Mouse (Mus musculus) stomach, embryonic 16.5 days (tissue): ENCODE measurements around the gene Togaram2. TPM values are rescaled to one million over a fixed set of nuclear protein-coding genes. Genes with fewer than 3 reads are reported as not detected.

Experiments used
- ATAC-seq: fragments of 200-750 bp; cut with Nextera tagmentation; 2 replicates; pipeline ENCODE4 v1.8.0; 2017; ENCODE audit warnings: moderate number of reproducible peaks, moderate TSS enrichment; ENCODE audit not compliant: insufficient read depth, low FRiP score
- H3K27ac ChIP-seq: fragments of 300-500 bp; sonication (generic); 2 replicates; pipeline ENCODE4 v1.5.1; 2014; ENCODE audit warnings: low read length
- H3K27me3 ChIP-seq: fragments of 300-500 bp; sonication (generic); 2 replicates; pipeline ENCODE4 v1.6.1; 2014; ENCODE audit warnings: low read length, control low read depth, mixed read lengths; ENCODE audit not compliant: control insufficient read depth, insufficient read depth
- H3K36me3 ChIP-seq: fragments of 300-500 bp; sonication (generic); 2 replicates; pipeline ENCODE4 v1.6.1; 2014; ENCODE audit warnings: low read length; ENCODE audit not compliant: control insufficient read depth, insufficient read depth
- H3K4me1 ChIP-seq: fragments of 300-500 bp; sonication (generic); 2 replicates; pipeline ENCODE4 v1.6.1; 2014; ENCODE audit warnings: low read length, control low read depth, mixed read lengths; ENCODE audit not compliant: control insufficient read depth, insufficient read depth
- H3K4me2 ChIP-seq: fragments of 300-500 bp; sonication (generic); 2 replicates; pipeline ENCODE4 v1.6.1; 2014; ENCODE audit warnings: low read depth, low read length, mixed read lengths
- H3K4me3 ChIP-seq: fragments of 300-500 bp; sonication (generic); replicated peaks from 2 replicates; pipeline ENCODE4 v1.5.1; 2014; ENCODE audit warnings: mild to moderate bottlenecking, low read length
- H3K9ac ChIP-seq: fragments of 300-500 bp; sonication (generic); 2 replicates; pipeline ENCODE4 v1.6.1; 2014; ENCODE audit warnings: low read length
- H3K9me3 ChIP-seq: fragments of 300-500 bp; sonication (generic); replicated peaks from 2 replicates; pipeline ENCODE4 v1.6.1; 2016; ENCODE audit warnings: low read length, control low read depth; ENCODE audit not compliant: control insufficient read depth
- WGBS: fragments of 180-500 bp; shearing (Covaris S2); extraction: QIAGEN DNeasy Blood & Tissue Kit; methylation state at CpG from one replicate; pipeline ENCODE4 v1.1.7; 2014; 5-methylcytosine and 5-hydroxymethylcytosine counted together
- polyA plus RNA-seq: library from polyadenylated mRNA; unstranded; fragments of >200 nt; fragmentation: Nextera tagmentation; extraction: Ambion mirVana; gene quantifications from 2 replicates; pipeline ENCODE4 v1.2.1, GENCODE M21; 2015

The Togaram2 gene
- polyA plus RNA-seq, 1 experiment from 2014 or later = 0.75 TPM

DNA sequence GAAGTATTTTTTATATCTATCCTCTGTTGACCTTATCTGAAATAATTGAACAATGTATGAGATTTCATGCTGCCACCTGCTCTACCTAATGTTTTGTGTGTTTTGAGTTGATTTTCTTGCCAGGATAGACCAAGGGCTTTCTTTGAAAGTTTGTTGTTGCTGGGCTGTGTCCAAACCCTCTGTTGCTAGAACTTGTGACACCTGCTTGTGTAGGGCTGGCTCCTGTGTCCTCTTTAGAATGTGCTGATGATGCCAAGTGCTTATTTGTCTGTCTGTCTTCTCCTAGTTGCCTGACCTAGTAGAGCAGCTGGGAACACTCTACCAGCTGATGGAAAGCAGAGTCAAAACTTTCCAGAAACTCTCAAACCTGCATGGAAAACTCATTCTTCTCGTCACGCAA, 20.6 kb upstream of the Togaram2 start:
- Histone ChIP-seq H3K27me3 (no peaks in the 10 kb centered on the region), H3K27ac (peak overlapping the region; percentile 66; the same call in 1 of the 2 replicates), H3K9ac (no peak overlapping the region), H3K4me3 (no peak overlapping the region), H3K36me3 (peaks cover 19% of the 10 kb centered on the region; the same call in 1 of the 2 replicates), H3K4me2 (no peak overlapping the region), H3K4me1 (no peaks in the 10 kb centered on the region), H3K9me3 (no peaks in the 10 kb centered on the region)
- 79% methylated on average over 2 of the region's 2 CpGs for WGBS
- ATAC-seq = no peak

DNA sequence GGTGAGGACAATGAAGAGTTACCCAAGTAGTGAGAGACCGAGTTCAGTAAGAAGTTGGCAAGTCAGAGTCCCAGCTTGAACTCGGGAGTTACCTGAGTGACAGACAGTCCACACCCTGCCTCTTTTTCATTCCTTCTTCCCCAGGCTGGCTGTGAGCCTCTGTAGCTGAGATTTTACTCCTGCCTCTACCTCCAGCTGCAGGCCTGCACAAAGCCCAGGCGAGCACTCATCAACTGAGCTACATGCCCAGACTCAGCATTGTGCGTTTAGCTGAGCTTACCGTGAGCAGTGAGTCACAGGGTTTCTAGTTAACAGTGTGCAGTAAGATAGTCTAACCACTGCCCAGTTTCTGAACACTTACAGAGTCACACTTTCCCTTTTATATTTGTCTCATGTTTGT, 20.1 kb upstream of the Togaram2 start:
- Histone ChIP-seq H3K27me3 (no peaks in the 10 kb centered on the region), H3K4me3 (no peak overlapping the region), H3K4me2 (no peak overlapping the region), H3K9ac (no peak overlapping the region), H3K9me3 (no peaks in the 10 kb centered on the region), H3K36me3 (peaks cover 20% of the 10 kb centered on the region; the same call in 1 of the 2 replicates), H3K4me1 (no peaks in the 10 kb centered on the region), H3K27ac (peak overlapping the region; percentile 66; the same call in 1 of the 2 replicates)
- WGBS = 76% methylated on average over 5 of the region's 5 CpGs
- peak; percentile 44; the same call in 1 of the 2 replicates for ATAC-seq

DNA sequence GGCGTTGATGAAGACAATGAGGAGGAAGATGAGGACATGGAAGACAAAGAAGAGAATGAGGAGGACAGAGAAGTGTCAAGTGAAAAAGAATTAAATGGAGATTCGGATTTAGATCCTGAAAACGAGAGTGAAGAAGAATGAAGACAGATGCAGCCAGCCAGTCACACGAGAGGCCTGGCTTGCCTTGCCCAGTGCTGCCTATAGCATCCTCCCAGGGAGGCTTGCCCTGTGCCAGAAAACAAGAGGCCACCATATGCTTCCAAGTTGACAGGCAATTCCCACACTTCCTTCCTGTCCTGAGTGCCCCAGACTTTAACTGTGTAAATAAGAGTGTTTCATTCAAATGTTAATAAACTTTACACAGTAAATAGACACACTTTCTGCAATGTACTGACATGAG, 15.5 kb upstream of the Togaram2 start:
- no peak overlapping the region for H3K9ac ChIP-seq
- no peaks in the 10 kb centered on the region for H3K27me3 ChIP-seq
- WGBS = 79% methylated on average over 4 of the region's 4 CpGs
- H3K4me1 ChIP-seq = no peaks in the 10 kb centered on the region
- H3K9me3 ChIP-seq = no peaks in the 10 kb centered on the region
- ATAC-seq = no peak
- no peak overlapping the region for H3K27ac ChIP-seq
- H3K36me3 ChIP-seq = peaks cover 9% of the 10 kb centered on the region; the same call in 1 of the 2 replicates
- H3K4me3 ChIP-seq = no peak overlapping the region
- no peak overlapping the region for H3K4me2 ChIP-seq

DNA sequence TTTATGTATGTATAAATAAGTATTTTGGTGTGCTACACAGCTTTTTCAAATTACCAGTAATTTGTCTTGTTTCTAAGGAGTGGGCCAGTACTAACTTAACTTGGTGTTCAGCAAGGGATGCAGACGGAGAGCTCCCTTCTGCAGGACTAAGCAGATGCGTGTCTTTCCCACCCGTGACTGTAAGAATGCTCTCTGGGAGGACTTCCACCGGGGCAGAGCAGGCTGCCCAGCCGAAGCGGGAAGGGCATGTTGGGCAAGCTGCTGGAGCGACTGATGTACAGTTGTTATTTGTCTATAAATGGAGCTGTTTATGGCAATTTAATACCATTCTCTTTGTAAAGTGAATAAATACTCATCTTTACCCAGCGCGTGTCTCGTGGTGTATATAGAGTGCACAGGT, 14.4 kb upstream of the Togaram2 start:
- no peak overlapping the region for H3K4me2 ChIP-seq
- H3K36me3 ChIP-seq = peaks cover 9% of the 10 kb centered on the region; the same call in 1 of the 2 replicates
- H3K27ac ChIP-seq = no peak overlapping the region
- ATAC-seq = no peak
- H3K9me3 ChIP-seq = no peaks in the 10 kb centered on the region
- no peaks in the 10 kb centered on the region for H3K4me1 ChIP-seq
- 90% methylated on average over 10 of the region's 10 CpGs for WGBS
- H3K9ac ChIP-seq = no peak overlapping the region
- H3K4me3 ChIP-seq = no peak overlapping the region
- no peaks in the 10 kb centered on the region for H3K27me3 ChIP-seq

DNA sequence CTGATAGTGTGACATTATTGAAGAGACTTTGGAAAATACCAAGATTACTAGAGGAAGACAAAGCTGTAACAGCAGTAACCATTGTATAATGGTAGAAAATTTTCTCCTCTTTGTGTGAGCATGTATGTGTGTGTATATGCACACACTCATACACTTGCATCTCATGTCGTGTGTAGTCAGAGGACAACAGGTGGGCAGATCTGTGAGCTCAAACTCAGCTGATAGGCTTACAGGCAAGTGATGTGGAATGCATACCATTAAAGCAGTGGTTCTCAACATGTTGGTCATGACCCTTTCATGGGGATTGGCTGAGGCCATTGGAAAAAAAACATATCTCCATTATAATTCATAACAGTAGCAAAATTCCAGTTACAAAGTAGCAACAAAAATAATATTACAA, 12.7 kb upstream of the Togaram2 start:
- H3K4me1 ChIP-seq = no peaks in the 10 kb centered on the region
- 0 out of 2 replicates have a peak, but pooled peaks cover 4% of the 10 kb centered on the region for H3K36me3 ChIP-seq
- ATAC-seq = no peak
- no peak overlapping the region for H3K4me3 ChIP-seq
- H3K9me3 ChIP-seq = no peaks in the 10 kb centered on the region
- no peak overlapping the region for H3K27ac ChIP-seq
- no peak overlapping the region for H3K4me2 ChIP-seq
- no peak overlapping the region for H3K9ac ChIP-seq
- H3K27me3 ChIP-seq = no peaks in the 10 kb centered on the region
- 53% methylated on average over 1 of the region's 1 CpGs for WGBS

DNA sequence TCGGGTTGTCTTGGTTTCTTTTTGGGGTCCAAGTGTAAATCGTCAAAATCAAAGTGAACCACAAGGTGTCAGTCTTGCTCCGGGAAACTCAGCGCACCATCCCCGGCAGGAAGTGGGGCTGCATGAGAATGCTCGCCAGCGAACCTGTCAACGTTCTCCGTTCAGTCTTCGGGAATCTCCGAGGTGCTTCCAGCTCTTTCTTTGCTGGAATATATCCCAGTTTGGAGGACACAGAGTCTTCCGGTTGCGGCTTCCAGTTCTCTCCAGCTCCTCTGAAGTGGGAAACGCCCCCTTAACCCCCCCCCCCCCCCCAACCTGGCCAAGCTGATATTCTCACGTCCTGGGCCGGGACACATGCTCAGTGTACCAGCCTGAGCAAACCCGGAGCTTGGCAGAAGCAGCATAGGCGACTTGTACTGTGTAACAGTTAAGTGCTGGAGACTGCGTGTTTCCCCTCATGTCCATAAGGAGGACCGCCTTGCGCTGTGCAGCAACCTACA, 10.3 kb upstream of the Togaram2 start:
- H3K4me2 ChIP-seq = peak overlapping the region; percentile 70
- peak overlapping the region; percentile 44 for H3K4me3 ChIP-seq
- WGBS = 6% methylated on average over 21 of the region's 21 CpGs
- no peaks in the 10 kb centered on the region for H3K27me3 ChIP-seq
- peak overlapping the region; percentile 63 for H3K9ac ChIP-seq
- H3K27ac ChIP-seq = no peak overlapping the region
- H3K4me1 ChIP-seq = 0 out of 2 replicates have a peak, but pooled peaks cover 3% of the 10 kb centered on the region
- no peaks in the 10 kb centered on the region for H3K9me3 ChIP-seq
- H3K36me3 ChIP-seq = no peaks in the 10 kb centered on the region
- ATAC-seq = peak; percentile 80

DNA sequence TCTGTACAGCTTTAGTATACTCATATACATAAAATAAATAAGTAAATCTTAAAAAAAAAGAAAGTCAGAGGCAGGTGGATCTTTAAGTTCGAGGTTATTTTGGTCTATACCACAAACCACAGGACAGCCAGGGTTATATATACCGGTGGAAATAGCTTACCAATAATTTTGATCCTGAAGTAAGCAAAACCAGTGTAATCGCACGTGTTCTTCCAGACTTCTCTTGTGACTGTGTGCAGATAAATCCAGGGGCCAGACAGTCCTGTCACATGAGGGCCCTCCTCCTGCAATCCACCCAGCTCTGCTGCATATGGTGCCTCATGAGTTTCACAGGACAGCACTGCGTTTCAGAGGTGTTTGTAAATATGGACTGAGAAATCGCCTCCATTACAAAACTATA, 9.6 kb upstream of the Togaram2 start:
- 70% methylated on average over 6 of the region's 6 CpGs for WGBS
- Histone ChIP-seq H3K27me3 (no peaks in the 10 kb centered on the region), H3K4me2 (no peak overlapping the region), H3K9ac (no peak overlapping the region), H3K36me3 (no peaks in the 10 kb centered on the region), H3K4me1 (0 out of 2 replicates have a peak, but pooled peaks cover 3% of the 10 kb centered on the region), H3K9me3 (no peaks in the 10 kb centered on the region), H3K4me3 (no peak overlapping the region), H3K27ac (no peak overlapping the region)
- ATAC-seq = no peak

DNA sequence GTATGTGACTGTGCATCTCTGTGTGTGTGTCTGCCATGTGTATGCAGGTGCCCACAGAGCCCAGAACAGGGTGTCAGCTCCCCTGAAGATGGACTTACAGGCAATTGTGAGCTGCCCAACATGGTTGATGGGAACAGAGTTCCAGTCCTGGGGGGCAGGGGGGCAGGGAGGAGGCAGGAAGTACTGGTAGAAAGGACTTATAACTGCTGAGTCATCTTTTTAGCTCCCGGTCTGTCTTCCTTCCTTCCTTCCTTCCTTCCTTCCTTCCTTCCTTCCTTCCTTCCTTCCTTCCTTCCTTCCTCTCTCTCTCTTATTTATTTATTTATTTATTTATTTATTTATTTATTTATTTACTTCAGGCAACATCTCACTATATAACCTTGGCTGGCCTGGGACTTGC, 8.9 kb upstream of the Togaram2 start:
- H3K4me2 ChIP-seq = no peak overlapping the region
- no peak overlapping the region for H3K9ac ChIP-seq

DNA sequence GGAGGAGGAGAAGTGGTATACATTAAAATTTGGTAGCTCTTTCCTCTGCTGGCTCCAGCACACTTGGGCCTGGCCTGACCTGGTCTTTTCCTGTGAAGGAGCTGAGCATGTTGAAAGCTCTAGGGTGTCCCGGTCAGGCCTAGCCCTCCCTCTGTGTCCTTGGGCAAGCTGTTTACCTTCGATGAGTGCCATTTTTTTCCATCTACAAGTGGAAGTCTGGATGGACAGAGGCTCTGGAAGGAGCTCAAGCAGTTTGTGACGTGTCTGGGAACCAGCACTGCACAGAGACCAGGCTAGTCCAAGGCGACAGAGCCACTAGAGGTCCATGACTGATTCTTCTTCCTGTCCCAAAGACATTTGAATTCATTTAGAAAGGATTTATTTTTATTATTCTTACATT, 7.9 kb upstream of the Togaram2 start:
- no peaks in the 10 kb centered on the region for H3K27me3 ChIP-seq
- 0 out of 2 replicates have a peak, but pooled peaks cover 3% of the 10 kb centered on the region for H3K4me1 ChIP-seq
- H3K36me3 ChIP-seq = no peaks in the 10 kb centered on the region
- H3K9me3 ChIP-seq = no peaks in the 10 kb centered on the region
- no peak for ATAC-seq
- H3K27ac ChIP-seq = no peak overlapping the region
- no peak overlapping the region for H3K4me2 ChIP-seq
- no peak overlapping the region for H3K9ac ChIP-seq
- WGBS = 78% methylated on average over 4 of the region's 4 CpGs
- no peak overlapping the region for H3K4me3 ChIP-seq

More for the DNA sequence above, 8.9 kb upstream of the Togaram2 start:
- H3K27ac ChIP-seq = no peak overlapping the region
- no peaks in the 10 kb centered on the region for H3K36me3 ChIP-seq
- no peak for ATAC-seq
- no peaks in the 10 kb centered on the region for H3K27me3 ChIP-seq
- WGBS = 64% methylated on average over 1 of the region's 1 CpGs
- H3K4me3 ChIP-seq = no peak overlapping the region
- H3K4me1 ChIP-seq = 0 out of 2 replicates have a peak, but pooled peaks cover 3% of the 10 kb centered on the region
- no peaks in the 10 kb centered on the region for H3K9me3 ChIP-seq
